Mouse (Mus musculus): ENCODE measurements around the gene Mydgf. TPM values are rescaled to one million over a fixed set of nuclear protein-coding genes. Genes with fewer than 3 reads are reported as not detected.

Mydgf gene
- total RNA-seq, 2 experiments from 2014 or later: 42.4 to 47.5 TPM

DNA sequence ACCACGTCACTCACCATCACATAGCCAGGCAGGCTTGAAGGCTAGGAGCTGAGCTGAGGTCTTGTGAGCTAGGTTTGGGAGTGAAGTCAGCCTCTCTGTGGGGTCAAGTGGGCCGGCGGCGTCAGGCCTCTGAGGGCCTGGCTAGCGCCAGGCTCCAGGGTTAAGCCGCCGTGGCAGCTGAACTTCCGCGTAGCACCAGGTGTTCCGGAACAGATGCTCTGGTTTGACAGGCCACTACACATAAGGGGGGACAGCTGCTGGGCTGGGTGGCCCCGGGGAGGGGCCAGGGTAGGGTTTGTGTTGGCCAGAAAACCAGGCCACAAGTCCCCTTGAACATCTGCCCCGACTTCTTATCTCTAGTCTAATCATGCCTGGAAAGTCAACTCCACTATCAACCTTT lies 36.3 kb downstream of the Mydgf start:
- no peak for DNase-seq (ENCODE audit: low spot score in 2 of 2)

DNA sequence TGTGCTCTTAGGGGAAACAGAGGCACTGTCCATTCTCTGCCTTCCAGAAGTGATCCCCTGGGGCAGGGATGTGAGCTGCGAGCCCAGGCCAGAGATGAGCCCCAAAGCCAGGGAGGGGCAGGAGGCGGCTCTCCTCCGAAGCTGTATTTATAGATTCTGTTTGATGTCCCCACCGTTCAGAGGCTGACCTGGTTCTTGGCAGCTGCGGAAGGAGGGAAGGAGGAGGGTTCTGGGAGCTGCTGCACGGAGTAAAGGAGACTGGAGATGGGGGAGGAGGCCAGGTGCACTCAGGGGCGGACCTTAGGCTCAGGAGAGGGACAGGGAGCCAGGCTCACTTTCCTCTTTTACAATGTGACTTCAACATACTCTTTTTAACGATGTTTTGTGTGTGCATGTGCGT lies 37.6 kb downstream of the Mydgf start:
- no peak for DNase-seq (ENCODE audit: low spot score in 2 of 2)

DNA sequence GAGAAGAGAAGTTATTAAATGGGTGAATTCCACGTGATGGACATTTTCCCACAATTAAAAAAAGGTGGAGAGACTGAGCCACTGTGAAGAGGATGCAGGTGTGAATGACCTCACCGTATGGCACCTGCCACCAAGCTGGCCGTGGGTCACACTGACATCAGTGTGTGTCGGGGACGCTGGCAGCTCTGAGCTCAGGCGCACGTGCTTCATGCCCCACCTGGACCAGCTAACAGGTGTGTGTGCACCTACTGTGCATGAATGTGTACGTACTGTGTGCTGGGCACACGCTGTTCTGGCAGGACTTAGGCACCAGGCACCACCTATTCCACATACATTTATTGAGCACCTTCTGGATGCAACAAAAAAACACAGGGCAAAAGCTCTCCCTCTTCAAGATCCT lies 39.2 kb downstream of the Mydgf start:
- no peak for DNase-seq (ENCODE audit: low spot score in 2 of 2)

DNA sequence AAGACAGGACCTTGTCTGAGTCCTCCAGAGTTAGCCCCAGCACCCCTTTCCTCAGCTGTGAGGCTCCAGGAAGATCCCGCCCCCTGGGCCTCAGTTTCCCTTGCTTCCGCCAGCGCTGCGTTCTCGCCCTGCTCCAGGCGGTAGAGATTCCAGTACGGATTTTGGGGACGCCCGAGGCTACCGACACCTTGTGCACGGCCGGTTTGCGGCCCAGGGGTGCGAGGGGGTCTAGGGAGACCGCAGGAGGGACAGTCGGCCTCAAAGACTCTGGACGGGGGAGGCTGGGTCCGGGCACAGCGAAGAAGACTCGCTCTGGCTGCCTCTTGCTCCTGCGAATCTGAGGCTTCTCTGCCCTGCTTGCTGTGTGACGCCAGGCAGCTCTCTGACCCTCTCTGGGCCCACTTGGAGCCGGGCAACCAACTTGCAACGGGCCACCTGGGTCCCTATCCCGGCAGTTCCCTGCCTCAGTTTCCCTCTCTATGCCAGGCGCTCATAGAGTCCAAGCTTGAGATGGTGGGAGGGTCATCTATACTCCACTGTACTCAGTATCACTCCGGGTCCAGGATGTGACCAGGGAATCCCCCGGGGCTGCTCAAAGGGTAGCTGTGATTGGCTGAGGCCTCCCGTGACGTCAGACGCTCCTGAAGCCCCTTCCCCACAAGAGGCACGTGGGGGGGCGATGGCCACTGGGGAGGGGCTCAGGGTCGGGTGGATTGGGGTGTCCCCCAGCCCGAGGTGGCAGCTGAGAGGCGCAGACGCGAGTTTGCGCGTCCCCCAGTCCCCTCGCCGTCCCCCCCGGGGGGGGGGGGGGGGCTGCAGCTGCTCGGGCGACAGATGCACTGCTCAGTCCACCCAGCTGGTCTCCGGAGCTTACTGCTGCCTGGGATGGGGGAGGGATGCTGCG lies 41.8 kb downstream of the Mydgf start:
- no peak for DNase-seq (ENCODE audit: low spot score in 2 of 2)

DNA sequence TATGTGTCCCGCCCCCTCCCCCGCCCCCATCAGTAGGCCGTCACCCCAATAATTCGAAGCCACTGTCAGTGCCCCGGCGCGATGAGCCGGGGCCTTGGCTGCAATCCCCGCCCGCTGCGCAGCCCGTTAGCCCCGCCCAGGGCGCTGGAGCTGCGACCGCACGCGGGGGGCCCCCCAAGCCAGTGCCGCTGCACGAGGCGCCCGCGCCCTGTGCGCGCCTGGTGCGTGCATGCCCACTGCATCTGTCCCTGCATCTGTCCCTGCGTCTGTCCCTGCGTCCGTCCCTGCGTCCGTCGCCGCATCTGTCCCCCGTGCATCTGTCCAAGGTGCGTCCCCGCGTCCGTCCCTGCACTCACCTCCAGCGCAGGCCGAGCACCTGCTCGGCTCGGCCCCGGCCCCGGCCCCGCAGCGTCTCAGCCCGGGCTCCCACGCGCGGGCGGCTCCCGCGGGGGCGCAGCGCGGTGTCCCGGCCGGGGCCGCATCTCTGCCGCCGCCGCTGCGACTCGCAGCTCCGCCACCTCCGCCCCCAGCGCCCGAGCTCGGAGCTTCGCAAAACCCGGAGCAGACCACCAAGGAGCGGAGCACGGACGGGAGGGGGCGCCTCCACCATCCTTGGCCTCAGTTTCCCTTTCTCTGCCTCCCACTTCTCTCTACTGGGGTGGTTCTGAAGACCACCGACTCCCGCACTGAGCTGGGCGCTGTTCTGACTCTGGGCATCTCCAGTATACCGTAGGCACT lies 43.7 kb downstream of the Mydgf start, which contains the start of gene Sema6b:
Gene Sema6b, minus strand, starts transcription at position 486 of the 738 bp plus-strand sequence.
- peak in 1 of 2 experiments; percentile 69 for DNase-seq (ENCODE audit: low spot score in 2 of 2)

DNA sequence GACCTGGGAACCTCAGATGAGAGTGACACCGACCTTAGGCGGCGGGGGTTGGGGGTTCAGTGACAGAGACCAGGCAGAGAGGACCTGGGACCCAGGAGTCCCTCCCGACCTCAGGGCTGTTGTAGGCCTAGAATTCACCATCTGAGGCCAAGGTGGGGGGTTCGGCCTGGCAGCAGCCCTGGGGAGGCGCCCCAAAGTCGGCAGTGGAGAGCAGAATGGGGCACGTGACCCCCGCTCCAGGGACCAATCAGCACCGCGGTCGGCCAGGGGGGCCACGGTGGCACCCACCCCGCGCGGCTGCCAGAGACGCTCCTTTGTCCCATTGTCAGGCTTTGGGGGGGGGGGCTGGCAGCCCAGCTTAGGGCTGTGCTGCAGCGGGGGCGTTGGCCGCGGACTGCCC lies 44.4 kb downstream of the Mydgf start:
- DNase-seq (ENCODE audit: low spot score in 2 of 2): no peak

DNA sequence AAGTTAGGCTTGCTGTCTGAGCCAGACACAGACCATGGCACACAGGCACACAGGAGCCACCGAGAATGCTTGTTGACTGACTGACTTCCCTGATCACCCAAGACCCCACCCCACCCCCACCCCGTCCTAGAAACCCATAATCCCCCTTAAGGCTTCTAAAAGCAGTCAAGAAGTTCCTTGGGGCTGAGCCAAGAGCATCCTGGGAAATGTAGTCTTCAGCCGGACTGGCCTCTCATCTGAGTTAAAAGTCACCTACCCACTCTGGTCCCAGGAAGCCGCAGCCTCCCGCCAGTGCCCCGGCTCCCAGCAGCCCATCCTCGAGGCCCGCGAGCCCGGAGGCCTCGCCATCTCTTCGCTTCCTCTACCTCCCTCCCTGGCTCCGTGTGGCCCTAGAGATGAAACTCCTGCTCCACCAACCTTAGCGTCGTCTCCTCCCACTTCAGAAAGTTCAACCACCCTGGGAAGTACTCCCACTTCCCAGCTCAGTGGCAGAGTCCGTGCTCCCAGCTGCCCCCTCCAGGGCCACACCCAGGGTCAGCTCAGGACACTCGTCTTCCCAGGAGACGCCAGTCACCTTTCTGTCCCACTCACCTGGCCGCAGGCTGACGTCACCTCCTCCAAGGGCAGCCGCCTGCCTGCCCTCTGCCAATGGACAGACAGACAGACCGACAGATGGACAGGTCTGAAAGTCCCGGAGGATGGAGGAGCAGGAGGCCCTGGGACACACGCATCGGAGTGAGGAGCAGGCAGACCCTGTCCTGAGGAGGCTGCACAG lies 45.7 kb downstream of the Mydgf start:
- DNase-seq (ENCODE audit: low spot score in 2 of 2): no peak

DNA sequence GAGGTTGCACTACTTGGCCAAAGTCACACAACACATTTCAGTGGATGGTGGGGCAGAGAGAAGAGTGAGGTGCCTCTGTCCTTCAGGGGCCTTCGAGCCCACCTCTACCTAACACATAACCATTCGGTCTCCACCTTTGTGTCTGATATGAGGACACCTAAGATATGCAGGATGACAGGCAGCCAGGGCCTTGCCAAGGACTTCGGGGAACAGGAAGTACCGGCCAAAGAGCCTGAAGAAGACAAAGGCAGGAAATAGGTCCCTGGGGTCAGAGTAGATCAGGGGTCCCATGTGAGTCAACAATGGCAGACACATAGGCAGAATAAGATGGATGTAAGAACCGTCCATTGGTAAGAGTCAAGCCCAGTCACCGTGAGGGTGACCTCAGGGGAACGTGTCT lies 47.2 kb downstream of the Mydgf start:
- DNase-seq (ENCODE audit: low spot score in 2 of 2): no peak

DNA sequence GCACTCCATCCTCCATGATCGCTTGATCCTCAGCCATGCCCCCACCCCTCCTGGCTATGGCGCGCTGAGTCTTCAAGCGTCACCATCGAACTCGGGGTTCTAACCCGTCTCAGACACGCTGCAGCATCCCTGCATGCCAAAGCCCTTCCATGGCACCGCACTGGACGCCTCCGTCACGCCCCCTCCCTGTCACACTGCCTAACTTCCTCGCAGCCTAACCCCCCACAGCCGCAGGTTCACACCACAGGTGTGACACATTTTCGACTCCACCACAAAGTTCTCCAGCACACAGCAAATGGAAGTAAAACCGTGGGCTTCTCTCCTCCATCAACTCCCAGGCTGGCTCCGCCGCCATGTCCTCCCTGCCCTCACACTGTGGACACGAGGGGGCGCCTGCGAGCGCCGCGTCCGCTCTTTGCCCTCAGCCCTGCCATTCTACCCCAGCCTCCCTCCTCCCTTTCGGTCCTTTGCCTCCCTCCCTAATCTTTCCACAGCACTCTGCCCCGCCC lies 49.2 kb downstream of the Mydgf start:
- DNase-seq (ENCODE audit: low spot score in 2 of 2): peak in 1 of 2 experiments; percentile 68

DNA sequence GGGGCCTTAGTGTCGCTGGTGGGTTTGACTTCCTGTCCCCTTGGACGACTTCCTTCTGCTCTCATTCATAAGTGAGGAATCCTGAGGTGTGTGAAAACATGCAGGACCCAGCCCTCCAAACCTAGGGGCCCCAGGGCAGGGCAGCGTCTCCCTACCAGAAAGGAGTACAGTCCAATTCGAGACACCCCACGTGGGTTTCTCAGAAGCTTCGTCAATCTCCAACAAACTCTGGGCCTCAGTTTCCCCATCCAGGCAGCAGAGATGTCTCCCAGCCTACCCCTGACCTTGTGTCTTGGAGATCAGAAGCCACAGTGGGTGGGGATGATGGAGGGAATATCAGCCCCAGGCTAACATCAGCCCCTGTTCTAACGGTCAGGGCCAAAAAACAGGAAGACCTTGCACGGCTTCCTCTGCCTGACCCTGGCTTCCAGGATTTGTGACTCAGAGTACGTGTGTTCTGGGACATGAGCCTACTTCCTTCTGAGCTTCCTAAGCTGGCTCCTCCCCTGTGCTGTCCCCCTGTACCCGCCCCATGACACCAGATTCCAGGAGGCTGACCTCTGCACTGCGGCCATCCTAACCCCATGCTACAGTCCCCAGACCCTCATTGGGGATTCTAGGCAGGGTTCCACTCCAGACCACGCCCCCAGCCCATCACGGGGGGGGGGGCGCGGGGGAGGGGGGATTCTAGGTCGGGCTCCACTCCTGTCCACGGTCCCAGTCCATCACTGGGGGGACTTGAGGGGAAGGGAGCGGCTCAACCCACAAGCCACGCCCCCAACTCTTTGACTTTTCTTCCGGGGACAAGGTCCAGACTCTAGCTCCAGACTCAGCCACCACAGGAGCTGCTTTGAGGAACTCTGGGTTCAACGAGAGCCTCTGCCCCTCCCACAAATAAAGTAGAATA lies 50.0 kb downstream of the Mydgf start:
- no peak for DNase-seq (ENCODE audit: low spot score in 2 of 2)

DNA sequence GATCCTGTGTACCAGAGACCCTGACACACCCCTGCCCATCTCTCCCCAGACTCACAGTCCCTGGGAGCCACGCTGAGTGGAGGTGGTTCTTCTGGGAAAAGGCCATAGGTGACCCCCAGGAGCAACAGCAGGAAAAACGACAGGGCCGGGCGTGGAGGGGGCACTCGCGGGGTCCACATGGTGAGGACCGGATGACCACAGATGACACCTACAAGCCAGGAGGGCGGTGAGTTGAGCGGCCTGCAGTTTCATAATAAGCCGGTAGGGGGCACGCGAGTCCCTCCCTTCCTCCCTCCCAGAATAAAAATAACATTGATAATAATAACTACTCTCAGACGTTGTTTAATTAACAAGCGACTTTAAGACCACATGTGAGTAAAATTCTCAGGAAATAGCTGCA lies 51.1 kb downstream of the Mydgf start:
- peak in 1 of 2 experiments; percentile 64 for DNase-seq (ENCODE audit: low spot score in 2 of 2)

DNA sequence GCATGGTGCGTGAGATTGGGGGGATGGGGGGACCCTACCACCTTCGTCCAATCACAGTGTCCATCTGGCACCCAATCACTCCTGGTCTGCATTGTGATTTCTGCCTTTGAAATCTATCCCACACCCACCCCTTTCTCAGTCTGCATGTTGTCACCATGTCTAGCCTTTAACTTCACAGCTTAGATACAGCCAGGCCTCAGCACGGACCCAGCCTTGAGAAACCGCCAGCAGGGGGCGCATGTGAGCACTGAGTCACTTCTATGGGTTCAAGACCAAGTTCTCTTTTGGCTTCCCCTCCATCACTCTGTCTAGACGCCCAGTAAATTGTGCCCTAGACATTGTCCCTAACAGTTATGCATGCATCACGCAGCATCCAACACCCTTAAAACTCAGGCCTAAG lies 51.9 kb downstream of the Mydgf start:
- DNase-seq (ENCODE audit: low spot score in 2 of 2): peak in 1 of 2 experiments; percentile 66

DNA sequence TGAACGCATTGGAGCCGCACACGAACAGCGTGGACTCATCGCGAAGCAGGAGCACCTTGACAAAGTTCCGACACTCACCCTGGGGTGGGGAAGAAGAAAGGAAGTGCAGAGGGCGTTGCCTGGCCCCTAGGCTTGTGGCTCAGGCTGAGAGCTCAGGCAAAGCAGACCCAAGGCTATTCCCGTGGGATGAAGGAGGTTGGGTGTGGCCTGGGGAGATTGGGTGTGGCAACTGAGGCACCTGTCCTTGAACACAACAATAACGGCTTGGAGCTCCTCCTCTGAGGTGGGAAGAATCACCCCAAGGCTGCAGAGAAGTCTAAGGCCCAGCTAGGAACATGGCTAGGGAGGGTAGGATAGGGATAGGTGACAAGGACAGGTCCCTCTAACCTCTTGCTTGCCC lies 52.6 kb downstream of the Mydgf start:
- no peak for DNase-seq (ENCODE audit: low spot score in 2 of 2)

DNA sequence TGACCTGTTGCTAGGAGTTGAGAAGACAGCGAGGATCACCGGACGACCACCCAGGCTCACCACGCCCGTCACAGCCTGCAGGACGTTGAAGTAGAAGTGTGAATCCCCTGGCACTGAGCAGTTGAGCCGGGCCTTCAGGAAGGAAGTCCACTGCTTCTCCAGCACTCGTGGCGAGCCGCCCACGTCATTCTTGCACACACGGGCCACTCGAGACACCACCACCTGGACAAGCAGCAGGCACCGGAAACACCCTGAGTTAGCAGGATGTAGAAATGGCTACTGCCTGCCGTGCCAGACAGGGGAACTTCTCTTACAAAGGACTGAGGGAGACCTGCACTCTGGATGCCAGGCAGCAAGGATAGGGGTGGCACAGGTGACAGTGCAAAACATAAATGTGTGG lies 55.5 kb downstream of the Mydgf start:
- DNase-seq (ENCODE audit: low spot score in 2 of 2): no peak

DNA sequence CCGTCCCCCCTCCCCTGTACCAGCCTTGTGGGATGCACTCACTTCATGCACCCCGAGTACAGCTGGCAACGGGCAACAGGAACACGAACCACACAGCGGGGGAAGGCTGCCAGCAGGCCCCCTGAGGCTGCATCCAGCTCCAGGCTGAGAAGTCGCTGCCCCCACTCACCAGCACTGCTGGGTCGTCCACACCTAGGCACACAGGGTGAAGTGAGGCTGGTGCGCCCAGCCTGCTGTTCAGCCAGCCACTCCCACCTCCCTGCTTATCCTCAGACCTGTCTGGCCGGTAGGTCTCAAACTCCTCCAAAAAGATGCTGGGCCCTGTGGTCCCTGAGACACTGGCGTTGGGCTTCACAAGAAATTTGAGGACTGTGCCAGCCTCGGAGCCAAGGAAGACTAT lies 57.5 kb downstream of the Mydgf start:
- no peak for DNase-seq (ENCODE audit: low spot score in 2 of 2)

Small RNAs within 50 kb of the gene (microRNA-seq; reads per million reads assigned to microRNA genes)
- gene Gm44397: not detected

Other genes with a start within 250 kb of the Mydgf start
- 1 to 10 TPM; 3.8 to 4.0 TPM for gene Zfp119b, start 234.4 kb downstream of the Mydgf start, total RNA-seq (2021)
- 1 to 10 TPM; 1.9 to 2.0 TPM for gene Ebi3, start 231.3 kb downstream of the Mydgf start, total RNA-seq (2021)
- gene Yju2, start 224.8 kb downstream of the Mydgf start, total RNA-seq (2021): 10 to 100 TPM; 15.3 to 15.9 TPM
- 1 to 10 TPM; 1.8 to 1.9 TPM for gene Shd, start 213.5 kb downstream of the Mydgf start, total RNA-seq (2021)
- gene Fsd1, start 197.4 kb downstream of the Mydgf start, total RNA-seq (2021): under 1 TPM in 1 of 2 experiments, not detected in 1; 0.32 TPM
- 1 to 10 TPM; 7.0 TPM for gene Stap2, start 178.3 kb downstream of the Mydgf start, total RNA-seq (2021)
- 10 to 100 TPM; 32.7 to 44.3 TPM for gene Mpnd, start 178.2 kb downstream of the Mydgf start, total RNA-seq (2021)
- gene Sh3gl1, start 147.3 kb downstream of the Mydgf start, total RNA-seq (2021): 10 to 100 TPM; 56.0 to 59.9 TPM
- 10 to 100 TPM; 13.4 to 14.0 TPM for gene Chaf1a, start 143.5 kb downstream of the Mydgf start, total RNA-seq (2021)
- 10 to 100 TPM; 45.7 to 46.1 TPM for gene Ubxn6, start 108.9 kb downstream of the Mydgf start, total RNA-seq (2021)
- gene Hdgfl2, start 104.3 kb downstream of the Mydgf start, total RNA-seq (2021): 10 to 100 TPM; 52.4 to 61.6 TPM
- 10 to 100 TPM; 60.0 to 80.1 TPM for gene Plin4, start 74.1 kb downstream of the Mydgf start, total RNA-seq (2021)
- gene Plin5, start 66.3 kb downstream of the Mydgf start, total RNA-seq (2021): 10 to 100 TPM; 25.7 to 29.7 TPM
- gene Lrg1, start 61.9 kb downstream of the Mydgf start, total RNA-seq (2021): 1 to 10 TPM; 3.1 to 4.0 TPM
- gene Sema6b, start 43.6 kb downstream of the Mydgf start, total RNA-seq (2021): 10 to 100 TPM; 21.0 to 21.8 TPM
- 1 to 10 TPM; 6.7 to 6.8 TPM for gene Tnfaip8l1, start 21.4 kb downstream of the Mydgf start, total RNA-seq (2021)
- gene Dpp9, start 35.0 kb upstream of the Mydgf start, total RNA-seq (2021): 10 to 100 TPM; 30.0 to 30.5 TPM
- gene Fem1a, start 72.9 kb upstream of the Mydgf start, total RNA-seq (2021): 10 to 100 TPM; 98.3 to 99.9 TPM
- gene Ticam1, start 92.9 kb upstream of the Mydgf start, total RNA-seq (2021): 1 to 10 TPM; 8.5 to 8.9 TPM
- gene Plin3, start 109.0 kb upstream of the Mydgf start, total RNA-seq (2021): 10 to 100 TPM; 59.0 to 60.6 TPM
- not detected for gene Arrdc5, start 116.4 kb upstream of the Mydgf start, total RNA-seq (2021)
- gene Uhrf1, start 119.4 kb upstream of the Mydgf start, total RNA-seq (2021): 10 to 100 TPM; 39.7 to 41.6 TPM
- 10 to 100 TPM; 33.3 to 35.0 TPM for gene Kdm4b, start 142.1 kb upstream of the Mydgf start, total RNA-seq (2021)

All from gastrocnemius, postnatal 4 days (tissue).